Mouse (Mus musculus) limb, embryonic 11.5 days (tissue): ENCODE results near the gene Tex35. TPM values are rescaled to one million over a fixed set of nuclear protein-coding genes. Genes with fewer than 3 reads are reported as not detected.

Source experiments
- ATAC-seq: fragments of 200-750 bp; cut with Nextera tagmentation; 2 replicates; pipeline ENCODE4 v1.8.0; 2017; ENCODE audit warnings: low read depth; ENCODE audit not compliant: insufficient number of reproducible peaks, low FRiP score, low TSS enrichment
- DNase-seq: peaks from one replicate; pipeline ENCODE4 v3.0.0-alpha.2; 2015; ENCODE audit warnings: low spot score
- H3K27ac ChIP-seq: fragments of 300-500 bp; sonication (generic); replicated peaks from 2 replicates; pipeline ENCODE4 v1.5.1; 2014; ENCODE audit warnings: low read depth, mild to moderate bottlenecking, low read length
- H3K27me3 ChIP-seq: fragments of 300-500 bp; sonication (generic); 2 replicates; pipeline ENCODE4 v1.6.1; 2014; ENCODE audit warnings: mild to moderate bottlenecking, low read length, mixed read lengths; ENCODE audit not compliant: control insufficient read depth, insufficient read depth
- H3K36me3 ChIP-seq: fragments of 300-500 bp; sonication (generic); 2 replicates; pipeline ENCODE4 v1.6.1; 2014; ENCODE audit warnings: mild to moderate bottlenecking, low read length, moderate library complexity, mixed read lengths; ENCODE audit not compliant: control insufficient read depth, insufficient read depth
- H3K4me1 ChIP-seq: fragments of 300-500 bp; sonication (generic); 2 replicates; pipeline ENCODE4 v1.6.1; 2014; ENCODE audit warnings: low read length, mixed read lengths; ENCODE audit not compliant: control insufficient read depth, insufficient read depth
- H3K4me2 ChIP-seq: fragments of 300-500 bp; sonication (generic); 2 replicates; pipeline ENCODE4 v1.6.1; 2014; ENCODE audit warnings: low read depth, mild to moderate bottlenecking, moderate library complexity; ENCODE audit not compliant: severe bottlenecking
- H3K4me3 ChIP-seq: fragments of 300-500 bp; sonication (generic); 2 replicates; pipeline ENCODE4 v1.5.1; 2014; ENCODE audit warnings: low read depth, low read length
- H3K9ac ChIP-seq: fragments of 300-500 bp; sonication (generic); 2 replicates; pipeline ENCODE4 v1.6.1; 2014; ENCODE audit warnings: mild to moderate bottlenecking, low read length
- H3K9me3 ChIP-seq: fragments of 300-500 bp; sonication (generic); 2 replicates; pipeline ENCODE4 v1.6.1; 2016; ENCODE audit warnings: low read length; ENCODE audit not compliant: control insufficient read depth
- WGBS: fragments of 180-500 bp; shearing (Covaris S2); extraction: QIAGEN DNeasy Blood & Tissue Kit; methylation state at CpG from one replicate; pipeline ENCODE4 v1.1.7; 2014; 5-methylcytosine and 5-hydroxymethylcytosine counted together
- polyA plus RNA-seq: library from polyadenylated mRNA; unstranded; fragments of >200 nt; fragmentation: Nextera tagmentation; extraction: Ambion mirVana; gene quantifications from 2 replicates; pipeline ENCODE4 v1.2.1, GENCODE M21; 2014

The Tex35 gene
- polyA plus RNA-seq, 1 experiment from 2014 or later: not detected

GRCm38 (mm10) chr1:157055288-157055831 is 53.1 kb downstream of the Tex35 start:
- Histone ChIP-seq H3K27ac (no peak overlapping the region), H3K9me3 (no peaks in the 10 kb centered on the region), H3K4me2 (no peak overlapping the region), H3K9ac (no peak overlapping the region), H3K4me1 (peaks cover 6% of the 10 kb centered on the region; the same call in 1 of the 2 replicates), H3K4me3 (no peak overlapping the region), H3K27me3 (no peaks in the 10 kb centered on the region), H3K36me3 (no peaks in the 10 kb centered on the region)
- ATAC-seq (no peak), DNase-seq (no peak)
- WGBS: 73% methylated on average over 11 of the region's 11 CpGs

GRCm38 (mm10) chr1:157054659-157055058 is 53.8 kb downstream of the Tex35 start:
- Histone ChIP-seq H3K36me3 (no peaks in the 10 kb centered on the region), H3K4me3 (no peak overlapping the region), H3K9ac (no peak overlapping the region), H3K27ac (no peak overlapping the region), H3K9me3 (no peaks in the 10 kb centered on the region), H3K27me3 (no peaks in the 10 kb centered on the region), H3K4me2 (no peak overlapping the region), H3K4me1 (peaks cover 6% of the 10 kb centered on the region; the same call in 1 of the 2 replicates)
- WGBS: 86% methylated on average over 7 of the region's 7 CpGs
- ATAC-seq (no peak), DNase-seq (no peak)

GRCm38 (mm10) chr1:157049886-157050285 is 58.6 kb downstream of the Tex35 start:
- no peak for DNase-seq
- no peak overlapping the region for H3K4me2 ChIP-seq
- H3K27me3 ChIP-seq: no peaks in the 10 kb centered on the region
- no peak for ATAC-seq
- H3K36me3 ChIP-seq: no peaks in the 10 kb centered on the region
- WGBS: 83% methylated on average over 2 of the region's 2 CpGs
- no peak overlapping the region for H3K9ac ChIP-seq
- peaks cover 11% of the 10 kb centered on the region for H3K4me1 ChIP-seq
- H3K4me3 ChIP-seq: no peak overlapping the region
- no peaks in the 10 kb centered on the region for H3K9me3 ChIP-seq
- no peak overlapping the region for H3K27ac ChIP-seq

Other genes with a start within 250 kb of the Tex35 start
- gene Ralgps2, start 169.1 kb downstream of the Tex35 start, polyA plus RNA-seq: 78.9 and 87.0 TPM in 2 replicates